Mouse (Mus musculus) testis, postnatal 10 days (tissue): ENCODE measurements around the gene Osbpl8.
"Not testable (repeated sequence)": the region's sequence is repeated elsewhere in the genome, so short reads cannot be mapped to it uniquely, and the experiment has no call there.

Experiments
- DNase-seq: peaks from one replicate; pipeline ENCODE4 v3.0.0; 2021; ENCODE audit warnings: low spot score

Osbpl8 gene

GRCm38 (mm10) chr10:111185574-111186269, 21.2 kb downstream of the Osbpl8 start:
- DNase-seq, result no peak

DNA sequence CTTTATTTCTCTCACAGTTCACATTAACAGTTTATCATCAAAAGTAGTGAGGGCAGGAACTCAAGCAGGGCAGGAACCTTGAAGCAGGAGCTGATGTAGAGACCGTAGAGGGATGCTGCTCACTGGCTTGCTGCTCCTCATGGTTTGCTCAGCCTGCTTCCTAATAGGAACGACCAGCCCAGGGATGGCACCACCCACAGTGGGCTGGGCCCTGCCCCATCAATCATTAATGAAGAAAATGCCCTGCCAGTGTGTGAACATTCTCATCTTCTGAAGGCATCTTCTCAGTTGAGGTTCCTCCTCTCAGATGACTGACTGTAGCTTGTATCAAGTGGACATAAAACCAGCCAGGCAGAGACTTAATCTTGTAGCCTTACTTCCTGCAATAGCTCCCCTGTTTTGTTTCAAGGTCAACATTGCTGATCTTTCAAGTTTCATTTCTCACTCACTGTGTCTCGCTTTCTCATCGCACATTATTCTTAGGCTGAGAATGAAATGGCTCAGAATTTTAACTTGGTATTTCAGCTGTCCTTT, 24.5 kb downstream of the Osbpl8 start:
- no peak for DNase-seq

GRCm38 (mm10) chr10:111190110-111190795, 25.7 kb downstream of the Osbpl8 start:
- no peak for DNase-seq

DNA sequence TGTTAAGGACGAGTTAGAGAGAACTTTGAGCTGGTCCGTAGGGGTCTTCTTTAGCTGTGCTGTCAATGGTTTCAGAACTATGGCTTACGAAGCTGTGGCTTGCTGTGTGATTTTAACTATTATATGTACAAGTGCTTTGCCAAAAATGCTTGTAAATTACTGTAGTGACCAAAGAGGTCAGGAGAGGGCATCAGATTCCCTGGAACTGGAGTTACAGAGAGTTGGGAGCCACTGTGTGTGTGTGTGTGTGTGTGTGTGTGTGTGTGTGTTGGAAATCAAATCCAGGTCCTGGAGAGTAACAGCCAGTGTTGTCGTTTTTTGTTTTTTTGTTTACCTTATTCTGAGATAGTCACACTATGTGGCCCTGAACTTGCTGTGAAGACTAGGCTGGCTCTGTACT, 29.0 kb downstream of the Osbpl8 start:
- DNase-seq, result no peak

GRCm38 (mm10) chr10:111196191-111196590, 31.6 kb downstream of the Osbpl8 start:
- peak; percentile 23 for DNase-seq

DNA sequence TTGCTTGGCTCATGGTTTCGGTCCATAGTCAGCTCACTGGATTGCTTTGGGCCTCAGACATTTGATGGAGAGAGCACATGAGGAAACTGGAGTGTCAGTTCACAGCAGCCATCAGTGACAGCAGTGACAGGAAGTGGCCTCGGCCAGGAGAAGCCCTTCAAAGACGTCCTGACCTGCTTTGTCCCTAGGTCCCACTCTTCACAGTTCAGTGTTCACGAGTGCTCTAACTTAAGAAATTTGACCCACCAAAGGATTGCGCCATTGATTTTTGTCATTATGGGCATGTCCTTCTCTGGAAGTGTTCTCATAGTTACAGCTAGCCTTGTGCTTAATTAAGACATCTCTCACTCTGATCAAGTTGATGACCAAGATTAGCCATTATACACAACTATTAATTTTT, 34.2 kb downstream of the Osbpl8 start:
- not testable (repeated sequence) for DNase-seq

DNA sequence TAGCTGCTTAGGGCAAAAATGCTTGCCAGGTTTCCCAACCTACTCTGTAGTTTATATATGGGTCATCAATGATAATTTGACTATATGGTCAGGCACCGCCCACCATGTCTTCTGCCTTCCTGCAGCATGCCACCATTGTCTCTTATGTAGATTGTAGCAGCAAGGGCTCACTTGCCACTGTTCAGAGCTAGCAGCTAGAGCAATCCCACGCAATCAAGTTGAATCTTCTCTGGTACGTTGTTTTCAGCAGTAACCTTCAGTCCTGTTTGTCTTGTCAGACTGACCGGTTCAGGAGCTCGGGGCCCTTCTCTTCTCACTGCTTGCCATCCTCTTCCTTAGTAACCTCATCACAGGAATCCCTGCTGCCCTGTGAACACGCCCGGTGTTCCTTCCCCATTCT, 36.6 kb downstream of the Osbpl8 start:
- DNase-seq, result no peak

- no peak for DNase-seq
Observed at GRCm38 (mm10) chr10:111201666-111202065, 37.1 kb downstream of the Osbpl8 start.

DNA sequence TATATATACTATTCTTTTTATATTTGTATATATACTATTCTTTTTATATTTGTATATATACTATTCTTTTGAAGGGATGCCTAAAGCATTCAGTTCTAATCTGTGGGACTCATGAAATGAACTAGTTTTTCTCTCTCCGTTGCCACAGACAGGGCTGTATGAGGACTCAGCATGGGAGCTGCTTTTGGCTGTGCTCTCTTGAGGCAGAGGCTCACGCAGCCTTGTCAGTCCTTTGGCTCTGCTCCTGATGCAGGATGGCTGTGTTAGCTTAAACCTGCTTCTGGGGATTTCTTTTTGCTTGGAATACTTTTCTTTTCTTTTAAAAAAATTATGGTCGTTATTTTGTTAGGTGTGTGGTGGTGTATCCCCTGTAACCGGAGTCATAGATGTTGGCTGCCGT, 39.5 kb downstream of the Osbpl8 start:
- no peak for DNase-seq

DNA sequence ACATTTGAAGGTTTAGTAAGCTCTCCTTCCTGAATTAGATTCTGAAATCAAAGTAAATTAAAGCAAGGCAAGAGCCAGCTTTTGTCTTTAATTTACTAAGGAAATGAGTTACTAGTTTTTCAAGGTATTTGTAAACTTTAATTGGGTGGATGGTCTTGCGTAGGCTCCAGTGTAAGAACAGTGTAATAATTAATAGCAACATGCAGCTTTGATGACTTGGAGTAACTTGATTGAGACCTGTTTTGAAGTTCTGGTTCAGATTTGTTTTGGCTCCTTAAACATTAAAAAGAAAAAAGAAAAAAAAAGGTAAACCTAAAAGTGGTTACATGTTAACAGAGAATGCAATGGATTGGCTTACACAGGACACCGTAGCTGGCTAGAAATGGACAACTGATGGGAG, 40.9 kb downstream of the Osbpl8 start:
- no peak for DNase-seq

GRCm38 (mm10) chr10:111207386-111207785, 42.8 kb downstream of the Osbpl8 start:
- DNase-seq, result no peak

GRCm38 (mm10) chr10:111214084-111214483, 49.5 kb downstream of the Osbpl8 start:
- no peak for DNase-seq

DNA sequence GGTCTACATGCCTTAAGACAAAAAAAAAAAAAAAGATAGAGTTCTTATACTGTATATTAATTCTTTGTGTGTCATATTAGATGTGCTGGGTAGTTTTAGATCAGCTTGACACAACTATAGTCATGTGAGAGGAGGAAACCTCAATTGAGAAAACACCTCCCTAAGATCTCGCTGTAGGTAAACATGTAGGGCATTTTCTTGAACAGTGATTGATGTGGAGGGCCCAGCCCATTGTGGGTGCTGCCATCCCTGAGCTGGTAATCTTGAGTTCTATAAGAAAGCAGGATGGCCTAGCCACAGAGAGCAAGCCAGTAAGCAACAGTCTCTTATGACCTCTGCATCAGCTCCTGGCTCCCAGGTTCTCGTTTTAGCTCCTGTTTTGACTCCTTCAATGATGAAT, 50.1 kb downstream of the Osbpl8 start:
- DNase-seq, result no peak

GRCm38 (mm10) chr10:111215572-111215971, 51.0 kb downstream of the Osbpl8 start:
- no peak for DNase-seq

- DNase-seq, result no peak
Observed at GRCm38 (mm10) chr10:111216111-111216510, 51.6 kb downstream of the Osbpl8 start.

DNA sequence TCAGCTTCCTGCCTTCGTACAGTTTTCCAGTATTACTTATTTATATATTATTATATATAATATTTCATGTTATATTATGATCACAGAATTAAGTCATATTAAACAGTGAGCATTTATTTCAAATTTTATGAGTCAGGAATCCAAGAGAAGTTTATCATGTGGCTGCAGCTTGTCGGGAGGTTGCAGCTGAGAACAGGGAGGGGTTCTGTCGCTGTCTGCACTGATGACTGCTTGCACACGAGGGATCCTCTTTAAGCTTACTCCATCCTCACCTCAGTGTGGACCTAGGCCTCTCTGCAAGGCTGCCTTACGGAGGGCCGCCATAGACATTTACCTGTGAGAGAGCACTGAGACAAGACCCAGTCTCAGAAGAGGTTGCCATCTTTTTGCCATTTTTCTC, 58.0 kb downstream of the Osbpl8 start:
- DNase-seq, result no peak

DNA sequence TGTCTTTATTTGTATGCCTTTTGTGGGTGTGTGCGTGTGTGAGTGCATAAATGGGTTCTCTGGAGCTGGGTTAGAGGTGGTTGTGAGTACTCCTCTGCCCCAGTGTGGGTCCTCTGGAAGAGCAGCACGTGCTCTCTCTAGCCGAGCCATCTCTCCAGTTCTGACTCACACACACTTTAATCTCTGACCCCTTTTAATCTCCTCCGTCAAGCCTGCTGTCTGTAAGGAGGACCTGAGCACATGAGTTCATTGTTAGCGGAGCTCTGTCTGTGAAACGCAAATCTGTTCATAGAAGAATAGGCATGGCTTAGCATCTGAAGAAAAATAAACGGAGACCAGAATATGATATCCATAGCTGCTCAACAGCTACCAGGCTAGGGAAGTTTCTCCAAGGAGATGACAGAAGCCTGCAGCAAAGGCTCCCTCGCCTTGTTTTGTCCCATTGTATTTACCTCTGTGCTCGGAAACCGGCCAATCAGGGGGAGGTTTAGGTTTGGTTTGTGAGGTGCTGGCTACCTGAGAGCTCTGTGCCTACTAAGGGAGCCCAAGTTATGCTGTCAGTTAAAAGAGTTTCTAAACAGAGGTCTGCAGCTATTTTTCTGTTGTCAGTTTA, 58.8 kb downstream of the Osbpl8 start:
- no peak for DNase-seq

- no peak for DNase-seq
Observed at GRCm38 (mm10) chr10:111224696-111225095, 60.1 kb downstream of the Osbpl8 start.

DNA sequence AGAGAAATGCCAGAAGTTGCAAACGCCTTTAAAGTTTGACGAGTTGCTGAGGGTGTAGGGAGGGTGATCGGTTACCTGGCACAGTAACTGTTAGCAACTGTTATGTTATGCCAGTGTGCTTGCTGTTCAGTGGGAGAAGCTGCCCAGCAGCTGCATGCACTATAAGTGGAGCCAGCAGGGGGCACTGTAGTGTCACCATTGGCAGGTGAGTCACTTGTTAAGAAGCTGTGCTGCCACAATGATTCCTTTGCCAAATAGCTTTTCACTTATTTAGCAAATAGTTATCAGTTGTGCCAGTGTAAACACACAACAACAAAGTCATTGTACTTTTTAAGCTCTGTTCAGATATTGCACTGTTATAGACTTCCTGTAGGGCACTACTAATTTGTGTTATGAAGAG, 62.0 kb downstream of the Osbpl8 start:
- DNase-seq, result peak; percentile 95

DNA sequence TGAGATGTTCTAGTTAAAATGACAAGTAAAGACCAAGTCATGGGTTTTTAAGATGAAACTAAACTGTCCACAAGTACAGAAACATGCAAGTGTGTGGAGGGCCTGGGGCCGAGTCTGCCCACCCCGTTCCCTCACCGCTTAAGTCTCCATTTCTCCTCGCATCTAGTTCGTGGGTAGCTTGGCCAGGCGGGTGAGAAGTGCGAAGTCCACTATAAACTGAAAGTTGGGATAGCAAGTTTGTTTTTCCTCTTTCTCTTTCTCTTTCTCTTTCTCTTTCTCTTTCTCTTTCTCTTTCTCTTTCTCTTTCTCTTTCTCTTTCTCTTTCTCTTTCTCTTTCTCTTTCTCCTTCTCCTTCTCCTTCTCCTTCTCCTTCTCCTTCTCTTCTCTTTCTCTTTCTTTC, 67.7 kb downstream of the Osbpl8 start:
- not testable (repeated sequence) for DNase-seq

DNA sequence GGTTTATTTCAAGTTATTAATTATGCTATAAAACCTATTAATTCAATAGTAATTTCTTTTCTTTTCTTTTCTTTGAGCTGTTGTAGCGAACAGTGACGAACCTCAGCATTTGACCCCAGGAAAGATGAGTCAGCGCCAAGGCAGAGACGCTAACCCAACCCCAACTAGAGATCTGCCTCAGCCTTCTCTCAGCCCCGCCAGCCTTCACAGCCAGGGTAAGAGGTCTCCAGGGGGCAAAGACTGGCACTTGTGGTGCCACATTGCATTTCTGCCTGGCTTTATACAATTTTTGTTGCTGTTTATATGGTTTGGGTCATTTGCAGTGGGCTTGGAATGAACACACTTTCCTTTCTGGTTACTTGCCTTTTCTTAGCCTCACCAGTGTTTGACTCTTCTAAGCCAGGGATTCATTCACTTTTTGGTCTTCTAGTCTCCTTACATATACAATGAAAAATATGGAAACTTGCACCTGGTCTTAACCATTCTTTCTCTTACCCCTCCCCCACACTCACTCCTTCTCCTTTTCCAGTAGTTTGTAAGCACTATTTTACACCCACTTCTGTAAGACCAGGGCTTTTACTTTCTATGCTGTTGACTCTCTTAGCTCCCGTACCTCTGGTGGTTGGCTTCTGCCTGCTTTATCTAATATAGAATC, 69.1 kb downstream of the Osbpl8 start:
- DNase-seq, result peak; percentile 14

GRCm38 (mm10) chr10:111234450-111235288, 70.1 kb downstream of the Osbpl8 start:
- peak; percentile 17 for DNase-seq
